Mouse (Mus musculus) hindbrain, embryonic 14.5 days (tissue): Measurements from ENCODE around the gene Iqcn. TPM values are rescaled to one million over a fixed set of nuclear protein-coding genes. Genes with fewer than 3 reads are reported as not detected.

Experiments
- ATAC-seq: fragments of 200-750 bp; cut with Nextera tagmentation; 2 replicates; pipeline ENCODE4 v1.8.0; 2017; ENCODE audit warnings: moderate number of reproducible peaks, mild to moderate bottlenecking, moderate TSS enrichment, moderate library complexity; ENCODE audit not compliant: low FRiP score
- DNase-seq: peaks from one replicate; pipeline ENCODE4 v3.0.0-alpha.2; 2015; ENCODE audit warnings: low spot score
- H3K27ac ChIP-seq: fragments of 300-500 bp; sonication (generic); 2 replicates; pipeline ENCODE4 v1.5.1; 2014; ENCODE audit warnings: mild to moderate bottlenecking, moderate library complexity
- H3K27me3 ChIP-seq: fragments of 300-500 bp; sonication (generic); 2 replicates; pipeline ENCODE4 v1.6.1; 2014; ENCODE audit warnings: mild to moderate bottlenecking, low read length, mixed read lengths; ENCODE audit not compliant: control insufficient read depth, insufficient read depth
- H3K36me3 ChIP-seq: fragments of 300-500 bp; sonication (generic); replicated peaks from 2 replicates; pipeline ENCODE4 v1.6.1; 2014; ENCODE audit not compliant: control insufficient read depth, insufficient read depth
- H3K4me1 ChIP-seq: fragments of 300-500 bp; sonication (generic); replicated peaks from 2 replicates; pipeline ENCODE4 v1.6.1; 2014; ENCODE audit warnings: antibody characterized with exemption, low read length, mixed read lengths; ENCODE audit not compliant: control insufficient read depth, insufficient read depth
- H3K4me2 ChIP-seq: fragments of 300-500 bp; sonication (generic); replicated peaks from 2 replicates; pipeline ENCODE4 v1.6.1; 2014; ENCODE audit warnings: mild to moderate bottlenecking, moderate library complexity
- H3K4me3 ChIP-seq: fragments of 300-500 bp; sonication (generic); replicated peaks from 2 replicates; pipeline ENCODE4 v1.5.1; 2014; ENCODE audit warnings: mild to moderate bottlenecking, low read length
- H3K9ac ChIP-seq: fragments of 300-500 bp; sonication (generic); 2 replicates; pipeline ENCODE4 v1.6.1; 2014
- H3K9me3 ChIP-seq: fragments of 300-500 bp; sonication (generic); 2 replicates; pipeline ENCODE4 v1.6.1; 2016; ENCODE audit warnings: low read length; ENCODE audit not compliant: control insufficient read depth
- WGBS: fragments of 180-500 bp; shearing (Covaris S2); extraction: QIAGEN DNeasy Blood & Tissue Kit; methylation state at CpG from one replicate; pipeline ENCODE4 v1.1.7; 2014; 5-methylcytosine and 5-hydroxymethylcytosine counted together
- polyA plus RNA-seq: library from polyadenylated mRNA; unstranded; fragments of >200 nt; fragmentation: Nextera tagmentation; extraction: Ambion mirVana; gene quantifications from 2 replicates; pipeline ENCODE4 v1.2.1, GENCODE M21; 2014

Gene Iqcn
- 0.07 and 0.15 TPM in 2 replicates for polyA plus RNA-seq

DNA sequence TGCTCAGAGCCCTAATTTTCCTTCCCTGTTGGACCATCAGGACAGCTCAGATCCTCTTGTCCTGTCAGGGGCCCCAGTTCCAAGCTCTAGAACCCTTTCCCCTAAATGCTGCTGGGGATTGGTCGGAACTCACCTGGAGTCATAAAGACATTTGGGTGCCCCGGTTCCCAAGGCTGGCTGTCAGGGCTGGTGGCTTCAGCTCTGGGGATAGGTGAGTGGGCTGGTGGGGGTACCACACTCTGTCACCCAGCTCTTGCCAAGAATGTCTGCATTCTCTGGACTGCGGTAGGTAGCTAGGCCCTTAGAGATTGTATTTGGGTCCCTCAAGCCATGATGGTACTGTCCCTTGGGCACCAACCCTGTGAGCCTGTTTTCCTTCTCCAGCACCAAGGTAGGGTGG is at the start of gene Iqcn:
Gene Iqcn (plus strand): TSS at position 171 of the 400 bp plus-strand sequence.
- DNase-seq (no peak), ATAC-seq (no peak)
- H3K9ac ChIP-seq: no peak within 1 kb of the TSS
- H3K4me3 ChIP-seq: no peak within 1 kb of the TSS
- H3K4me2 ChIP-seq: peak within 1 kb of the TSS; percentile 86
- H3K27ac ChIP-seq: no peak within 1 kb of the TSS
- no peaks in the 10 kb centered on the region for H3K9me3 ChIP-seq
- WGBS: 90% methylated on average over 3 of the region's 3 CpGs
- peaks cover 9% of the 10 kb centered on the region for H3K36me3 ChIP-seq
- peaks cover 23% of the 10 kb centered on the region for H3K4me1 ChIP-seq
- H3K27me3 ChIP-seq: no peaks in the 10 kb centered on the region

DNA sequence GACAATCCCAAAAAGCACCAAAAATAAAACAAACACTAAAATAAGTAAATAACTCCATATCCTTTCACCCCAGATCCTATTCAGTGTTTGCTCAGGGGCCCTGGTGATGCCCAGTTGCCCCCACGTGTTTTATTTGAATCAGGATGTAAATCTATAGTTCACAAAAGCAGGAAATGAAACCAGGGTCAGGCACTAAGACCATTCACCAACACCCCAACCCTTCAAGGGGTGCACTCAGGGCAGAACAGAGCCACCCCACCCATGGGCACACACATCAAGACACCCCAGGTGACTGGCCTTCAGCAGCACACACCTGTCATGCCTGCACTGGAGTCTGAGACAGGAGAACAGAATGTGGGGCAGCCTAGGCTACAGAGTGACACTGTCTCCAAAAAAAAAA is 49.1 kb upstream of the Iqcn start:
- H3K4me2 ChIP-seq: no peak overlapping the region
- WGBS: 71% methylated on average over 1 of the region's 1 CpGs
- no peak overlapping the region for H3K27ac ChIP-seq
- peaks cover 14% of the 10 kb centered on the region for H3K4me1 ChIP-seq
- no peak overlapping the region for H3K4me3 ChIP-seq
- no peak for ATAC-seq
- H3K9ac ChIP-seq: no peak overlapping the region
- no peaks in the 10 kb centered on the region for H3K27me3 ChIP-seq
- no peaks in the 10 kb centered on the region for H3K9me3 ChIP-seq
- no peak for DNase-seq
- peaks cover 22% of the 10 kb centered on the region for H3K36me3 ChIP-seq

DNA sequence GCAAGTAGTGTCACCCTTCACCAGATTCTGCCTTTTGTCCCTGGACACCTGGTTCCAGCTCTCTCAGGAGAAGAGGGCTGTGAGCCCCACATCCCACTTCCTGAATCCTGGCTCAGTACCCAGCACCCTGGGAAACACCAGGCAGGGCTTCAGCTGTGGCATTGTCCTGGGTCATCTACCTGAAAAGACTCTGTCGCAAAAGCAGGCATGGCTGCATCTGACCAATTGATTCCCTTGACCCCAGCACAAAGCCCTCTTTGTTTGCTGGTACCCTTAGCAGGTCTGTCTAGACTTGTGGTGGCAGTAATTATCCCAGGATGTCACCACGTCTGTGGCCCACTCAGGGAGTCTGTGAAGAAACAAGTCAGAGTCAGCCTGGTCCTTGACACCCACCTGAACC is 47.8 kb upstream of the Iqcn start:
- H3K27me3 ChIP-seq: no peaks in the 10 kb centered on the region
- H3K9ac ChIP-seq: no peak overlapping the region
- peaks cover 15% of the 10 kb centered on the region for H3K4me1 ChIP-seq
- no peak for DNase-seq
- H3K9me3 ChIP-seq: no peaks in the 10 kb centered on the region
- no peak for ATAC-seq
- peaks cover 17% of the 10 kb centered on the region for H3K36me3 ChIP-seq
- H3K27ac ChIP-seq: peak overlapping the region; percentile 83
- no peak overlapping the region for H3K4me3 ChIP-seq
- H3K4me2 ChIP-seq: no peak overlapping the region
- WGBS: 7% methylated on average over 2 of the region's 2 CpGs

DNA sequence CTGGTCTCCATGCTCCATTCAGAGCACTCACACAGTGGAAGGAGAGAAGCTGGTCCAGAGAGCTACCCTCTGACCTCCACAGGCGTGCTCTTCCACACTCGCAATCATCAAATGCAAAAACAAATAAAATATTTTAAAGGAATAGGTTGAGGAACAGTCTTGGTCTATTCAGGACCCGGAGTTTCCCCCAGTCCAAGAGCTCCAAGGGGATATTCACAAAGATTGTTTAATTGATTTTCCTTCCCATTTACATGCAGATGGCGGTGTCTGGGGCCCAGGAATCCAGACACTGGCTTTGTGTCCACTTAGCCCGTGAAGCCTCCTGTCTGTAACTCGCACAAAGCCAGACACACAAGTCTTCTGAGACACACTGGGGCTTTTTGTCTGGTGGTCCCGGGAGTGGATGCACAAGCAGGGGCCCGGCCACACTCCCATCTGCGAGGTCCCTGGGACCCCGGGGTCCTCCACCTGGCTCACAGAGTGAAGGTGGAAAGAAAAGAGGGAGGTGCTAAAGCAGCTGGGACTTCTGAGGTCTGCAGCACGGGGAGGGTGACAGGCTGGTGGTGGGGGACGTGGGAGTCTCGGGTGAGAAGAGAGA is 47.0 kb upstream of the Iqcn start:
- peaks cover 9% of the 10 kb centered on the region for H3K36me3 ChIP-seq
- 11% methylated on average over 13 of the region's 13 CpGs for WGBS
- no peak overlapping the region for H3K4me3 ChIP-seq
- H3K9me3 ChIP-seq: no peaks in the 10 kb centered on the region
- H3K27ac ChIP-seq: peak overlapping the region; percentile 83
- DNase-seq (peak; percentile 61), ATAC-seq (peak; percentile 35)
- H3K27me3 ChIP-seq: no peaks in the 10 kb centered on the region
- H3K4me1 ChIP-seq: peaks cover 16% of the 10 kb centered on the region
- no peak overlapping the region for H3K9ac ChIP-seq
- H3K4me2 ChIP-seq: no peak overlapping the region; the same call in 1 of the 2 replicates

DNA sequence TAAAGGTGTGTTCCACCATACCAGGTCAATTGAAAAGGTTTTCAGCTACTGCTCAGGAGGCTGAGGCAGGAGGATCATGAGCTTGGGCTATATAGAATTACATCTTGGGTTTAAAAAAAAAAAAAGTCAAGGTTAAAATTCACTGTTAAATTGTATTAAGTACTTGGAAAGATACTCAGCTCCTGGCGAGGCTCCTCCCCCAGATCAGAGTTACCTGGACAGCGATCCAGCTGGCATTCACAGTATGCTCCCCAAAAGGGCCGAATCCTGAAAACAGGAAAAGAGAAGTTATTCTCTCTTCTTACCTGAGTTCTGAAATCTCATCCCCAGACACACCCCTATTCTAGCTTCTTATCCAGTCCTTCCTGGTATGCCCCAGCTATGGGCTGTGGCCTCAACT is 46.0 kb upstream of the Iqcn start:
- ATAC-seq (no peak), DNase-seq (no peak)
- Histone ChIP-seq H3K4me2 (peak overlapping the region; percentile 95), H3K27me3 (no peaks in the 10 kb centered on the region), H3K36me3 (peaks cover 2% of the 10 kb centered on the region; the same call in 1 of the 2 replicates), H3K27ac (peak overlapping the region; percentile 83), H3K4me3 (no peak overlapping the region), H3K9ac (0 out of 2 replicates have a peak overlapping the region, but pooled peaks have one; percentile 84), H3K4me1 (peaks cover 16% of the 10 kb centered on the region), H3K9me3 (no peaks in the 10 kb centered on the region)
- WGBS: 86% methylated on average over 3 of the region's 3 CpGs

DNA sequence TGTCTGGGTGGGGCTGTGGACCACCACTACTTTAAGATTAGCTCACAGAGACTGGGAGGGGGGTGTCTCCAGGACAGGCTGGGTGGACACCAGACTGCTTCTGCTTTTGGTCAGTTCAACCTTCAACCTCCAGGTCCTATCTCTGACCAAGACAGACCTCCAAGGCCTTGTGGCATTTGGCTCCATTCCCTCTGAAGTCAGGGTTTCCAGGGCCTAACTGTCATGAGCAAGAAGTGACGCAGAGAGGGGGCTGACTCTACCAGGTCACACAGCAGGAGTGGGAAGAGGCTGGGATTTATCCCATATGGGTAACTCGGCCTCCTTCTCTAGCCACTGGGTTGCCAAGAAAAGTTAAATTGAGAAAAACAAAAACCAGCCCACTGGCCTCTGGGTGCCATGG is 45.5 kb upstream of the Iqcn start:
- Histone ChIP-seq H3K4me2 (peak overlapping the region; percentile 95), H3K27me3 (no peaks in the 10 kb centered on the region), H3K9ac (peak overlapping the region; percentile 84), H3K4me3 (peak overlapping the region; percentile 87), H3K36me3 (no peaks in the 10 kb centered on the region; the same call in 1 of the 2 replicates), H3K27ac (peak overlapping the region; percentile 83), H3K9me3 (no peaks in the 10 kb centered on the region), H3K4me1 (peaks cover 16% of the 10 kb centered on the region)
- WGBS: 70% methylated on average over 2 of the region's 2 CpGs
- DNase-seq (no peak), ATAC-seq (no peak)

DNA sequence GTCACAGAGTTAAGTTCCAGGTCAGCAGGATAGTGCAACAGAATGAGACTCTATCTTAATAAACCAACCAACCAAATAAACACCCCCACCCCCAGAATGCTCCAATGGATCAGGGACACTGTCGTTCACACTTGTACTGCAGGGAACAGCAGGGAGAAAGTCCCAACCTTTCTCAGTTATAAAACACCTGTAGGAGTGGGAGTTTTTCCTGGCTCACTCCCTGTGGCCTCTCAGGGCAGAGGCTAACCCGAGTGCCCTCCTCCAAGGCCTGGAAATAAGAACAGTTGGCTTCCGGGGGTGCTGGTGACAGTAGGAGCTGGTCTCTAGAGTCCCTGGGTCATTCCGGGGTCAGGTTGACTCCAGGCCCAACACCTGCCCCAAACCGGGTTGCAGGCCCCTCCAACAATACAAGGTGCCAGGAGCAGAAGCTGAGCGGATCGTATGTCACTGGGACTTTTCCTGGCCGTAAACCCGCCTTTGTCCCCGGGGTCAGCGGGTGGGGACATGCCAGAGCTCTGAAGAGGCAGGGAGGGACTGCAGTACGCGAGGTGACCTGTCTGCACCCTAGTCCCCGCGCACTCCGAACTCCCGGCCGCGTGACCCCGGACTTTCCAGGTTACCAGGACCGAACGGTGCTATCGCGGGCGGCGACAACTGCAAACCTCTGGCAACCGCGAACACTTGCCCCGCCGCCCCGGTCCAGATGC is 44.2 kb upstream of the Iqcn start:
- 1% methylated on average over 31 of the region's 31 CpGs for WGBS

DNA sequence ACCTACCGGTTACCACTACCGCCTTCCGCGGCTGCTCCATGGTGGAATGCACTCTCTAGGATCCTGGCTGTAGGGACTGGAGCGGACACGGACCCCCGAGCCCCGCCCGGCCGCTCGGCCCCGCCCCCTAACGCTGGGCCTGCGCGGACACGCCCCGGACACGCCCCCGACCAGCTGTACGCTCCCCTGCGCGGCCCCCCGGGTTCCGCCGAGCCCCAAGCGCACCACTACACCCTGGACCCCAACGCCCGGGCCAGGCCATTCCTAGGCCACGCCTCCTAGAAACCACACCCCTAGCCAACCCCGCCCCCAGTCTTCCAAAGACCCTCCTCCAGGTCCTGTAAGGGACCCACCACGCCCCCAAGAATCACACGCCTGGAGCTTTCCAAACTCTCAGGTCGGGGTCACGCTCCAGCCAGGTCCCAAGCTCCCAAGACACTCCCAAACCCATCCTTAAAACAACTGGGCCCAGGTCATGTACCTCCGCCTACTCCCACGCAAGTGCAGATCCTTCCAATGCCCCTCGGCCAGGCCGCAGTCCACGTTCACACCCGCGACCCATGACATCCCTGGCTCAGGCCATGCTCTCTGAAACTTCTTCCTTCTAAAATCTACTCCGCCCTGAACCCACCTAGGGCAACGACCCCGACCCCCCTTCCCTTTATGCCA is 43.5 kb upstream of the Iqcn start:
- Histone ChIP-seq H3K27ac (peak overlapping the region; percentile 83), H3K27me3 (no peaks in the 10 kb centered on the region), H3K36me3 (no peaks in the 10 kb centered on the region; the same call in 1 of the 2 replicates), H3K9me3 (no peaks in the 10 kb centered on the region), H3K4me1 (peaks cover 16% of the 10 kb centered on the region), H3K4me2 (peak overlapping the region; percentile 95), H3K9ac (peak overlapping the region; percentile 84), H3K4me3 (peak overlapping the region; percentile 87)
- ATAC-seq (peak; percentile 88), DNase-seq (peak; percentile 80)
- WGBS: 2% methylated on average over 33 of the region's 44 CpGs

More for the DNA sequence above, 44.2 kb upstream of the Iqcn start:
- Histone ChIP-seq H3K27ac (peak overlapping the region; percentile 83), H3K9me3 (no peaks in the 10 kb centered on the region), H3K36me3 (no peaks in the 10 kb centered on the region; the same call in 1 of the 2 replicates), H3K4me3 (peak overlapping the region; percentile 87), H3K4me1 (peaks cover 16% of the 10 kb centered on the region), H3K4me2 (peak overlapping the region; percentile 95), H3K27me3 (no peaks in the 10 kb centered on the region), H3K9ac (peak overlapping the region; percentile 84)
- peak; percentile 3; the same call in 1 of the 2 replicates for ATAC-seq
- no peak for DNase-seq

DNA sequence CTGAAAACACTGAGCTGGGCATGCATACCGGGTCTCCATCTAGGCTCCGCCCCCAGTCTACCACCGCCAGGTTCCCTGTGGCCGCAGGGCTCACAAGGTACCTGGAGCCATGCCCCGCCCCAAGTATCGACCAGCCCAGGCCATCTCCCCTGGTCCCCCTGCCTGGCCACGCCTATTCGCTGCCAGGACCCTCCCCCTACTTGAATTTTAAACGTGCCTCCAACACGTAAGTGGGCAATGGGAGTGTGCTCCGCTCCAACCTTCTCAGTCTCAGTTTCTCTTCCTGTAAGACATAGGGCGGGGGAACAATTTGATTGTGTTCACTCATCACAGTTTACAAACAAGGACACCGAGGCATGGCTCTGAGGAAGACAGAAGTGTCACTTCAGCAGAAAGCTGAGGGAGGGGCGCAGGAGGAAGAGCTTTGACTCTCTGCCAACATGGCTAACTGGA is 43.0 kb upstream of the Iqcn start, which contains the start of gene Pgpep1:
Gene Pgpep1 (minus strand): TSS at position 116 of the 453 bp plus-strand sequence.
- no peak; the same call in none of the 2 replicates for ATAC-seq
- peak within 1 kb of the TSS; percentile 83 for H3K27ac ChIP-seq
- H3K4me3 ChIP-seq: peak within 1 kb of the TSS; percentile 87
- no peaks in the 10 kb centered on the region for H3K36me3 ChIP-seq
- H3K4me2 ChIP-seq: peak within 1 kb of the TSS; percentile 95
- peaks cover 16% of the 10 kb centered on the region for H3K4me1 ChIP-seq
- no peaks in the 10 kb centered on the region for H3K9me3 ChIP-seq
- no peaks in the 10 kb centered on the region for H3K27me3 ChIP-seq
- 5% methylated on average over 14 of the region's 14 CpGs for WGBS
- peak within 1 kb of the TSS; percentile 84 for H3K9ac ChIP-seq
- DNase-seq: no peak
